Mouse (Mus musculus): Measurements from ENCODE around the gene Ccnq. TPM values are rescaled to one million over a fixed set of nuclear protein-coding genes. Genes with fewer than 3 reads are reported as not detected.

Ccnq gene
- total RNA-seq, 4 experiments from 2014 or later = 19.7 to 21.4 (median 20.0) TPM

Small RNAs within 50 kb of the gene (microRNA-seq; reads per million reads assigned to microRNA genes)
- gene Gm23840 = 0 reads per million in 2 experiments

Other genes with a start within 250 kb of the Ccnq start
- 1 to 10 TPM; 2.4 to 4.8 (median 4.0) TPM for gene Sebox, start 248.3 kb downstream of the Ccnq start, total RNA-seq (2022)
- 10 to 100 TPM; 46.7 to 52.3 (median 49.9) TPM for gene Tmem199, start 239.6 kb downstream of the Ccnq start, total RNA-seq (2022)
- 100 to 1,000 TPM; 106 to 123 (median 116) TPM for gene Poldip2, start 239.5 kb downstream of the Ccnq start, total RNA-seq (2022)
- 10 to 100 TPM; 29.9 to 32.6 (median 30.7) TPM for gene Tnfaip1, start 215.4 kb downstream of the Ccnq start, total RNA-seq (2022)
- gene Ift20, start 215.4 kb downstream of the Ccnq start, total RNA-seq (2022) = 10 to 100 TPM; 68.0 to 73.9 (median 73.6) TPM
- gene Tmem97, start 201.0 kb downstream of the Ccnq start, total RNA-seq (2022) = 10 to 100 TPM; 12.9 to 16.4 (median 15.1) TPM
- 10 to 100 TPM; 37.1 to 48.0 (median 44.3) TPM for gene Nlk, start 54.4 kb downstream of the Ccnq start, total RNA-seq (2022)
- 10 to 100 TPM; 20.1 to 29.1 (median 23.5) TPM for gene Lyrm9, start 74.9 kb upstream of the Ccnq start, total RNA-seq (2022)
- under 1 TPM; 0.18 to 0.49 (median 0.40) TPM for gene Nos2, start 169.1 kb upstream of the Ccnq start, total RNA-seq (2022)
- gene Lgals9, start 233.2 kb upstream of the Ccnq start, total RNA-seq (2022) = 10 to 100 TPM in 2 of 4 experiments, 1 to 10 TPM in 2; 3.7 to 18.7 (median 8.7) TPM

All from layer of hippocampus, adult 8-10 months (tissue).